Mouse (Mus musculus) intestine, postnatal 0 days (tissue): ENCODE measurements at regions not wholly inside any gene's neighbourhood (a gene's known extent, or its start where the extent isn't known, plus 50 kb on each side); places are given as distances from the start of the nearest gene placed in this dataset.

Experiments
- ATAC-seq: fragments of 200-750 bp; cut with Nextera tagmentation; 2 replicates; pipeline ENCODE4 v1.8.0; 2017; ENCODE audit warnings: mild to moderate bottlenecking, moderate TSS enrichment, moderate library complexity
- H3K27ac ChIP-seq: fragments of 300-500 bp; sonication (generic); 2 replicates; pipeline ENCODE4 v1.5.1; 2014; ENCODE audit warnings: mild to moderate bottlenecking, low read depth, low read length, moderate library complexity
- H3K27me3 ChIP-seq: fragments of 300-500 bp; sonication (generic); replicated peaks from 2 replicates; pipeline ENCODE4 v1.6.1; 2014; ENCODE audit warnings: low read length, mixed read lengths; ENCODE audit not compliant: control insufficient read depth, insufficient read depth
- H3K36me3 ChIP-seq: fragments of 300-500 bp; sonication (generic); 2 replicates; pipeline ENCODE4 v1.6.1; 2014; ENCODE audit warnings: mild to moderate bottlenecking, moderate library complexity; ENCODE audit not compliant: control insufficient read depth, insufficient read depth
- H3K4me1 ChIP-seq: fragments of 300-500 bp; sonication (generic); replicated peaks from 2 replicates; pipeline ENCODE4 v1.6.1; 2014; ENCODE audit warnings: antibody characterized with exemption, low read length, mixed read lengths; ENCODE audit not compliant: control insufficient read depth, insufficient read depth
- H3K4me2 ChIP-seq: fragments of 300-500 bp; sonication (generic); replicated peaks from 2 replicates; pipeline ENCODE4 v1.6.1; 2014; ENCODE audit warnings: low read depth, mild to moderate bottlenecking, moderate library complexity
- H3K4me3 ChIP-seq: fragments of 300-500 bp; sonication (generic); 2 replicates; pipeline ENCODE4 v1.5.1; 2014; ENCODE audit warnings: low read depth, low read length
- H3K9ac ChIP-seq: fragments of 300-500 bp; sonication (generic); 2 replicates; pipeline ENCODE4 v1.6.1; 2014; ENCODE audit warnings: mild to moderate bottlenecking, low read depth, low read length
- H3K9me3 ChIP-seq: fragments of 300-500 bp; sonication (generic); 2 replicates; pipeline ENCODE4 v1.6.1; 2016; ENCODE audit warnings: mixed run types; ENCODE audit not compliant: control insufficient read depth
- CTCF ChIP-seq: sonication (generic); IDR thresholded peaks from 2 replicates; pipeline ENCODE4 v1.5.1; 2016; ENCODE audit warnings: low read depth, mild to moderate bottlenecking, control low read depth, antibody characterized with exemption, moderate library complexity
- WGBS: fragments of 180-500 bp; shearing (Covaris S2); extraction: QIAGEN DNeasy Blood & Tissue Kit; methylation state at CpG from one replicate; pipeline ENCODE4 v1.1.7; 2014; 5-methylcytosine and 5-hydroxymethylcytosine counted together

GRCm38 (mm10) chr11:52558782-52559181, 162.6 kb downstream of the 9530068E07Rik start:
- no peaks in the 10 kb centered on the region for H3K36me3 ChIP-seq

GRCm38 (mm10) chr11:52561281-52561680, 165.1 kb downstream of the 9530068E07Rik start:
- WGBS: 59% methylated on average over 7 of the region's 7 CpGs
- Histone ChIP-seq H3K4me2 (no peak overlapping the region), H3K27me3 (no peaks in the 10 kb centered on the region), H3K36me3 (no peaks in the 10 kb centered on the region), H3K9me3 (no peaks in the 10 kb centered on the region), H3K4me3 (no peak overlapping the region), H3K27ac (no peak overlapping the region), H3K4me1 (no peaks in the 10 kb centered on the region), H3K9ac (no peak overlapping the region)
- no peak for TF ChIP-seq CTCF
- ATAC-seq: no peak

More at GRCm38 (mm10) chr11:52558782-52559181, 162.6 kb downstream of the 9530068E07Rik start:
- no peak for ATAC-seq
- Histone ChIP-seq H3K9me3 (no peaks in the 10 kb centered on the region), H3K4me3 (no peak overlapping the region), H3K27me3 (no peaks in the 10 kb centered on the region), H3K4me2 (no peak overlapping the region), H3K9ac (no peak overlapping the region), H3K27ac (no peak overlapping the region), H3K4me1 (no peaks in the 10 kb centered on the region)
- TF ChIP-seq CTCF: no peak
- WGBS: 68% methylated on average over 5 of the region's 5 CpGs

- H3K4me1 ChIP-seq: no peaks in the 10 kb centered on the region
- no peaks in the 10 kb centered on the region for H3K27me3 ChIP-seq
- TF ChIP-seq CTCF: no peak
- WGBS: 13% methylated on average over 1 of the region's 1 CpGs
- no peak for ATAC-seq
- H3K9ac ChIP-seq: no peak overlapping the region
- no peak overlapping the region for H3K27ac ChIP-seq
- H3K4me2 ChIP-seq: no peak overlapping the region
- H3K9me3 ChIP-seq: no peaks in the 10 kb centered on the region
- H3K4me3 ChIP-seq: no peak overlapping the region
- H3K36me3 ChIP-seq: no peaks in the 10 kb centered on the region
These were observed 169.2 kb downstream of the 9530068E07Rik start for GRCm38 (mm10) chr11:52565457-52565856.

GRCm38 (mm10) chr11:52566026-52566425, 169.8 kb downstream of the 9530068E07Rik start:
- 65% methylated on average over 9 of the region's 9 CpGs for WGBS
- H3K4me1 ChIP-seq: no peaks in the 10 kb centered on the region
- H3K27me3 ChIP-seq: no peaks in the 10 kb centered on the region
- H3K9me3 ChIP-seq: no peaks in the 10 kb centered on the region
- no peak for ATAC-seq
- H3K4me3 ChIP-seq: no peak overlapping the region
- H3K9ac ChIP-seq: no peak overlapping the region
- H3K27ac ChIP-seq: no peak overlapping the region
- no peak overlapping the region for H3K4me2 ChIP-seq
- H3K36me3 ChIP-seq: no peaks in the 10 kb centered on the region
- no peak for TF ChIP-seq CTCF

- H3K9me3 ChIP-seq: no peaks in the 10 kb centered on the region
- 68% methylated on average over 13 of the region's 13 CpGs for WGBS
- no peak overlapping the region for H3K9ac ChIP-seq
- H3K4me2 ChIP-seq: no peak overlapping the region
- no peaks in the 10 kb centered on the region for H3K27me3 ChIP-seq
- H3K36me3 ChIP-seq: no peaks in the 10 kb centered on the region
- TF ChIP-seq CTCF: no peak
- H3K4me1 ChIP-seq: no peaks in the 10 kb centered on the region
- H3K4me3 ChIP-seq: no peak overlapping the region
- H3K27ac ChIP-seq: no peak overlapping the region
- no peak for ATAC-seq
These were observed 171.9 kb downstream of the 9530068E07Rik start for GRCm38 (mm10) chr11:52567945-52568687.

GRCm38 (mm10) chr11:52568794-52569193, 172.6 kb downstream of the 9530068E07Rik start:
- H3K4me3 ChIP-seq: no peak overlapping the region
- no peak overlapping the region for H3K4me2 ChIP-seq
- 48% methylated on average over 1 of the region's 1 CpGs for WGBS
- H3K27ac ChIP-seq: no peak overlapping the region
- no peaks in the 10 kb centered on the region for H3K27me3 ChIP-seq
- H3K4me1 ChIP-seq: no peaks in the 10 kb centered on the region
- no peak for TF ChIP-seq CTCF
- no peaks in the 10 kb centered on the region for H3K36me3 ChIP-seq
- ATAC-seq: no peak
- no peak overlapping the region for H3K9ac ChIP-seq
- H3K9me3 ChIP-seq: no peaks in the 10 kb centered on the region
